Mouse (Mus musculus) limb, embryonic 13.5 days (tissue): ENCODE data around the gene Cbln4. TPM values are rescaled to one million over a fixed set of nuclear protein-coding genes. Genes with fewer than 3 reads are reported as not detected.

Source experiments
- ATAC-seq: fragments of 200-750 bp; cut with Nextera tagmentation; 2 replicates; pipeline ENCODE4 v1.8.0; 2017; ENCODE audit warnings: low read depth, moderate number of reproducible peaks, moderate TSS enrichment; ENCODE audit not compliant: low FRiP score
- H3K27ac ChIP-seq: fragments of 300-500 bp; sonication (generic); 2 replicates; pipeline ENCODE4 v1.5.1; 2015; ENCODE audit warnings: inconsistent platforms, mild to moderate bottlenecking, moderate library complexity
- H3K27me3 ChIP-seq: fragments of 300-500 bp; sonication (generic); 2 replicates; pipeline ENCODE4 v1.6.1; 2015; ENCODE audit warnings: mild to moderate bottlenecking, inconsistent platforms
- H3K36me3 ChIP-seq: fragments of 300-500 bp; sonication (generic); 2 replicates; pipeline ENCODE4 v1.6.1; 2015; ENCODE audit warnings: inconsistent platforms, mild to moderate bottlenecking, moderate library complexity
- H3K4me1 ChIP-seq: fragments of 300-500 bp; sonication (generic); 2 replicates; pipeline ENCODE4 v1.6.1; 2015; ENCODE audit warnings: inconsistent platforms
- H3K4me2 ChIP-seq: fragments of 300-500 bp; sonication (generic); replicated peaks from 2 replicates; pipeline ENCODE4 v1.6.1; 2015; ENCODE audit warnings: inconsistent platforms, mild to moderate bottlenecking, moderate library complexity
- H3K4me3 ChIP-seq: fragments of 300-500 bp; sonication (generic); 2 replicates; pipeline ENCODE4 v1.5.1; 2015; ENCODE audit warnings: moderate library complexity, mild to moderate bottlenecking, inconsistent platforms
- H3K9ac ChIP-seq: fragments of 300-500 bp; sonication (generic); 2 replicates; pipeline ENCODE4 v1.6.1; 2015; ENCODE audit warnings: mild to moderate bottlenecking, inconsistent platforms
- H3K9me3 ChIP-seq: fragments of 300-500 bp; sonication (generic); 2 replicates; pipeline ENCODE4 v1.6.1; 2016; ENCODE audit warnings: inconsistent platforms
- WGBS: fragments of 180-500 bp; shearing (Covaris S2); methylation state at CpG from one replicate; pipeline ENCODE4 v1.1.7; 2015; 5-methylcytosine and 5-hydroxymethylcytosine counted together
- polyA plus RNA-seq: library from polyadenylated mRNA; unstranded; fragments of >200 nt; fragmentation: Nextera tagmentation; extraction: Ambion mirVana; gene quantifications from 2 replicates; pipeline ENCODE4 v1.2.1, GENCODE M21; 2015

Cbln4 gene
- polyA plus RNA-seq: 3.3 and 3.5 TPM in 2 replicates

DNA sequence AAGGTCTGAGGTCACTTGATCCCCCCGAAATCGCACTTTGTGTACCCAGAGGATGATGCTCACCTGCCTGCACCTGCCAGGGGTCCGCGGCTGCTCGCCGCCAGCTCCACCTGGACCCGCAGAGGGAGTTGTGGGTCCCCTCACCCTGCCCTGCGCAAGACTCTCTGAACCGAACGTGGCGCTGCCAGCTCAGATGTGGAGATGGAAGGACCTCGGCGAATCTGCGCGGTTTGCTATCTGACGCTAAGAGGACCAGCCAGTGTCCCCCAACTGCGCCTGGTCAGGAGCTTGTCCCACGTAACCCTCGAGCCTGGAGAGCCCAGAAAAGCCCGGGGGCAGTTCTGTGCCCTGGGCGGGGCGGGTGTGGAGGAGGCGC lies at the start of gene Cbln4:
Gene Cbln4 (minus strand): TSS at position 232 of the 376 bp plus-strand sequence.
- H3K9me3 ChIP-seq: no peaks in the 10 kb centered on the region
- no peak within 1 kb of the TSS for H3K9ac ChIP-seq
- ATAC-seq: no peak
- peaks cover 65% of the 10 kb centered on the region for H3K27me3 ChIP-seq
- no peaks in the 10 kb centered on the region for H3K36me3 ChIP-seq
- H3K27ac ChIP-seq: no peak within 1 kb of the TSS
- H3K4me1 ChIP-seq: peaks cover 17% of the 10 kb centered on the region
- peak within 1 kb of the TSS; percentile 60 for H3K4me2 ChIP-seq
- peak within 1 kb of the TSS; percentile 31 for H3K4me3 ChIP-seq
- WGBS: 1% methylated on average over 23 of the region's 23 CpGs

DNA sequence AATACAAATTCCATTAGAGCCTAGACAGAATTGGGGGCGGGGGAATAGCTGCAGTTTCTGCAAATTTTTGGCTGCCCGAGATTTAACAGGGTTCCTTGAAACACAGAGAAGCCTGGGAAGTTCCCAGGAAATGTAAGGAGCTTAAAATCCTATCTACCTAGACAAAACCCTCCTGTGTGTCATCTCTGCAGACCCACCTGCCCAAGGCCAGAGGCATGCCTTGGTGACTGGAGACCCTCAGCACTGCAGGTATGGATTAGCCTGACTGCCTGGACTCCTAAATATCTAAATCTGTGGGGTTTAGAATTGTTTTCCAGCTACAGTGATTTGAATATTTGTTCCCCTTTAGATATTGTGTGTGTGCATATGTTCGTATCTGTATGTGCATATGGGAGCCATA lies 35.3 kb upstream of the Cbln4 start:
- WGBS: 75% methylated on average over 3 of the region's 3 CpGs
- Histone ChIP-seq H3K9me3 (no peaks in the 10 kb centered on the region), H3K27ac (no peak overlapping the region), H3K9ac (no peak overlapping the region), H3K36me3 (no peaks in the 10 kb centered on the region), H3K4me1 (peaks cover 10% of the 10 kb centered on the region; the same call in 1 of the 2 replicates), H3K4me2 (no peak overlapping the region), H3K27me3 (no peaks in the 10 kb centered on the region), H3K4me3 (no peak overlapping the region)
- no peak for ATAC-seq

DNA sequence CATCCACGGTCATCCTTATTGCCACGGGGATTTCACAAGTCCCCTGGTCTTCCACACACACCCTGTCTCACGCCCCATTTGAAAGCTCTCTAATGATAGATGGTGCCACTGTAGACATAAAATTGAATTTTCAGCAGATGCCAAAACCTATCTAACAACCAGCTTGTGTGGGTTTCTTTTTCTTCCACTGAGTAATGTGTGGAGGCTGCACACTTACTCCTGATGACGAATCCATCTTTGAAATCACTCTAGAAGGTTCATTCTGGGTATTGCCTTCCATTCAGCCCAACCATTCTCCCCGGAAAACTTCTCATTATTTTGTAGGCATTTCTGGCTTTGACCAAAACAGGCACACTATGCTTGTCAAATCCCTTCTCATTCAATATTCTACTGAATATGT lies 33.0 kb upstream of the Cbln4 start:
- H3K27me3 ChIP-seq: no peaks in the 10 kb centered on the region
- H3K9me3 ChIP-seq: no peaks in the 10 kb centered on the region
- H3K4me2 ChIP-seq: no peak overlapping the region
- peaks cover 11% of the 10 kb centered on the region; the same call in 1 of the 2 replicates for H3K4me1 ChIP-seq
- no peak overlapping the region for H3K27ac ChIP-seq
- WGBS: 83% methylated on average over 5 of the region's 5 CpGs
- H3K9ac ChIP-seq: no peak overlapping the region
- no peak for ATAC-seq
- H3K36me3 ChIP-seq: no peaks in the 10 kb centered on the region
- H3K4me3 ChIP-seq: no peak overlapping the region

DNA sequence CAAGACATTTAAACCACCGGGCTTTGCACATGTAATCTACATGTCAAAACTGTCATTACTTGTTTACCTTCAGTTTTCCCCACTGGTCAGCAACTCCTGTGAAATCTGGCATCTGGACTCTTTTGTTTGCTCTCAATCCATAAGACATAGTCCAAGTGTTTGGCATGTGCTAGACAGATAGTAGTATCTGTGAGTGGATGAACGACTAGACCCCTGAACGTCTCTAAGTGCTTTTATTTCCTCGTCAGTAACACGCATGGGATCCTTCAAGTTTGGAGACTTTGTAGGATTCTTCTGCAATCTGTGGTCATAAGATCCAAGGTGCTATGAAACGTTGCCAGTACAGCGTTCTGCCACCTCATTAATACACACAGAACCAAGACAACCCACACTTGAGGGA lies 19.6 kb upstream of the Cbln4 start:
- no peak overlapping the region for H3K4me2 ChIP-seq
- H3K27me3 ChIP-seq: no peaks in the 10 kb centered on the region
- H3K9me3 ChIP-seq: no peaks in the 10 kb centered on the region
- no peaks in the 10 kb centered on the region for H3K4me1 ChIP-seq
- H3K4me3 ChIP-seq: no peak overlapping the region
- H3K36me3 ChIP-seq: no peaks in the 10 kb centered on the region
- no peak overlapping the region for H3K27ac ChIP-seq
- H3K9ac ChIP-seq: no peak overlapping the region
- no peak for ATAC-seq
- whole genome bisulfite sequencing: 83% methylated on average over 7 of the region's 7 CpGs

DNA sequence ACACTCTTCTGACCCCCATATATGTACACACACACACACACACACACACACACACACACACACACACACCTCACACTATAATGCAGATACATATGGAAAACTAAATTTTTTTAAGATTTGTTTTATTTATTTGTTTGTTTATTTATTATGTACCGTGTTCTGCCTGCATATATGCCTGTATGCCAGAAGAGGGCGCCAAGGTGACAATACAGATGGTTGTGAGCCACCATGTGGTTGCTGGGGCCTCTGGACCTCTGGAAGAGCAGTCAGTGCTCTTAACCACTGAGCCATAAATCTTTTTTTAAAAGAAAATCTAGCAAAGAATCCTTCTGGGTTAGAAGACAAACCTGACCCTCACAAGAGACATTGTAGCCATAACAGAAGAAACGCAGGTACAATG lies 16.5 kb upstream of the Cbln4 start:
- Histone ChIP-seq H3K9ac (no peak overlapping the region), H3K9me3 (no peaks in the 10 kb centered on the region), H3K4me2 (no peak overlapping the region), H3K36me3 (no peaks in the 10 kb centered on the region), H3K4me1 (no peaks in the 10 kb centered on the region), H3K27me3 (no peaks in the 10 kb centered on the region), H3K27ac (no peak overlapping the region), H3K4me3 (no peak overlapping the region)
- WGBS: 62% methylated on average over 3 of the region's 3 CpGs
- ATAC-seq: no peak

DNA sequence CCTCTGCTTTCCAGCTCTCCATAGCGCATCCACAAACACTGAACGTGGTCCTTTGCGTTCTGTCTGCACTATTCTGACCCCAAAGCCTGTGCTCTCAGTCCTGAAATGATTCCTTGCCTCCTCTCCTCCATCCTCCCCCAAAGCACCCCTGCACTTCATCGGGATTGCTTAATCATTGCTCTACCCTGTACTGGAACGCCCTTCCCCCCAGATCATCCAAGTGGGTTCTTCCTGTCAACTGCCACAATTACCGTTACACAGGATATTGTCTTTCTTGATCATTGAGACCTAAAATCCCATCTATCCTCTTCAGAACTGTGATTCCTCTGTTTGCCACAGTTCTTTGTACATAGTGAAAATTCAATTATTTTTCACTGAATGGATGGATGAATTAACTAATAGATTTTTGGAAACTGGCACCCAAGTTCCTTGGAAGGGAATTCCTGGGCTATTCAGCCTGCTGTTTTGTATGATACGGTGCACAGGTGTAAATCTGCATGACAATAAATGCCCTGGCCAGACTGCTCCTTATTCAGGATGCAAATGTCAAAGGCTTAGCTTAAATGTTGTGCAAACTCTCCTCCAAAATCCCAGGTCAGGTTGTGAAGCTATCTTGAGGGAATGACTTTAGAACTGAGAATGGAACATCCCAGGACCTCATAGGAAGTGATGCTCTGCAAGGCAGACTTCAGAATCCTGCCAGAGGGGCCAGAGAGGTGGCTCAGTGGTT lies 15.8 kb upstream of the Cbln4 start:
- WGBS: 80% methylated on average over 7 of the region's 7 CpGs
- Histone ChIP-seq H3K36me3 (no peaks in the 10 kb centered on the region), H3K4me2 (no peak overlapping the region)

DNA sequence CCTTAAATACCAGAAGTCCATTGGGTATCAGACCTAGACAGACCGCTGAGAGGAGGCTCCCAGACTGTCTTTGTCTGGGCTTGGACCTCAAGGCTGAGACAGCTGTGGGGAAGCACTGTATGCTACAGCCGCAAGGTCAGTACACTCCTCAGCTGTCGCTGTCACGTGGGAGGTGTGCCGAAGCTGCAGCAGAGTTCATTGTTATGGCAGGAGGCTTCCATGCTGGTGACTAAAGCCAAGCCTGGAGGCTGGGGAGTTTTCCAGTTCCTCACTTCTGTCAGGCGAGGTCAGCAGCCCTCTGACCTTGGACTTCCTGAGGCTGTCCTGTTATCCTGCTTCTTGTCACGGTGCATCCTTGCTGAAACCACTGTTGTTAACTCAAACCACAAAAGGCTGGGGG lies 2.7 kb upstream of the Cbln4 start:
- Histone ChIP-seq H3K27me3 (peaks cover 57% of the 10 kb centered on the region), H3K36me3 (no peaks in the 10 kb centered on the region), H3K9me3 (no peaks in the 10 kb centered on the region), H3K4me2 (no peak overlapping the region), H3K9ac (no peak overlapping the region), H3K27ac (no peak overlapping the region), H3K4me3 (no peak overlapping the region), H3K4me1 (peaks cover 22% of the 10 kb centered on the region)
- WGBS: 36% methylated on average over 7 of the region's 7 CpGs
- ATAC-seq: 0 out of 2 replicates have a peak, but pooled peaks have one; percentile 49

More for the DNA sequence above, 15.8 kb upstream of the Cbln4 start:
- ATAC-seq: no peak
- H3K9ac ChIP-seq: no peak overlapping the region
- no peak overlapping the region for H3K4me3 ChIP-seq
- H3K27ac ChIP-seq: no peak overlapping the region
- H3K27me3 ChIP-seq: no peaks in the 10 kb centered on the region
- no peaks in the 10 kb centered on the region for H3K4me1 ChIP-seq
- H3K9me3 ChIP-seq: no peaks in the 10 kb centered on the region

DNA sequence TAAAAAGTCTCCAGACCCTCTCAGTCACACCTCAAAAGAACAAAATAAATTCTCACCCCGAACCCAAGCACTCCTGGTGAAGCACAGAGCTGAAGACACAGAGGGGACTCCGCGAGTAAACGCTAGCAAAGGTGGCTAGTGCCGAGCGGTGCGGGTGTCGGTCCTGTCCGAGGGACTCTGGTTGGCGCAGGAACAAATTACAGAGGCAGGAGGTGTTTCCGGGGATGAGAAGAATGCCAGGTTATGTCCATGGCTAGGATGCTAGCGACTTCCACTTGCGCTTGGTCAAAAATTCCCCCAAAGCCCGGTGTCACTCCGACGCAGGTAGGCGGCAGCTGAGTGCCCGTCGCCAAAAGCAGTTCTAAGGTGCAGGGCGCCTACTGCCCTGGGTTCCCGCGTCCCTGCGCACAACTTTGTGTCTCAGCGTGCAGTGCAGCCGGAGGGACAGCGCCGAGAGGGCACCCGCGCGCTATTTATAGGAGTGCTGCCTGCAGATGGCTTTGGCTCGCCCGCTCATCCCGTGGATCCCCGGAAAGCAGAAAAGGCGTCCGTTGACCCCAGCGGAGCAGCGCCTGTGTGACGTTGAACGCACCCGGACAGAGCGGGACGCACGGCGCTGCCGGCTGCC lies 545 bp downstream of the Cbln4 start:
- no peaks in the 10 kb centered on the region for H3K9me3 ChIP-seq
- ATAC-seq: no peak
- no peak overlapping the region for H3K27ac ChIP-seq
- peaks cover 65% of the 10 kb centered on the region for H3K27me3 ChIP-seq
- WGBS: under 1% methylated on average over 46 of the region's 46 CpGs
- no peaks in the 10 kb centered on the region for H3K36me3 ChIP-seq
- peak overlapping the region; percentile 31 for H3K4me3 ChIP-seq
- peaks cover 17% of the 10 kb centered on the region for H3K4me1 ChIP-seq
- no peak overlapping the region for H3K9ac ChIP-seq
- H3K4me2 ChIP-seq: peak overlapping the region; percentile 60

DNA sequence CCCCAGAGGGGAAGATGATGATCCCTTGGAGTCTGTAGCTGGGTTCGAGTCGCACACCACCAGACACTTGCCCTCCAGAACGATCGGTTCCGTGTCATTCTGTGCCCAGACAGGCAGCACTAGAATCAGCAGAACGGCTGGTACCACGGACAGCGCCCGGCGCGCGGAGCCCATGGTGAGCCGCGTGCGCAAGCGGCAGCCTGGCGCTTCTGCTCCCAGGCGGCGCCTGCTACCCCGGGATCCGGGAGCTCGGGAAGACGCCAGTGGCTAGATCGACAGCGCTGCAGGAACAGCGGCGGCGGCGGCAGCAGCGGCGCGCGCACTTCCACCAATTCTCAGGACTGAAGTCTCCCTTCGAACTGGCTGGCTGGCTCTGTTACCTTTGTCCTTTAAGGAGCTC lies 1.1 kb downstream of the Cbln4 start:
- no peak overlapping the region for H3K27ac ChIP-seq
- under 1% methylated on average over 34 of the region's 34 CpGs for WGBS
- H3K4me2 ChIP-seq: peak overlapping the region; percentile 60
- H3K4me1 ChIP-seq: peaks cover 17% of the 10 kb centered on the region
- H3K4me3 ChIP-seq: peak overlapping the region; percentile 31
- no peaks in the 10 kb centered on the region for H3K9me3 ChIP-seq
- peaks cover 65% of the 10 kb centered on the region for H3K27me3 ChIP-seq
- ATAC-seq: peak; percentile 79; the same call in 1 of the 2 replicates
- no peak overlapping the region for H3K9ac ChIP-seq
- H3K36me3 ChIP-seq: no peaks in the 10 kb centered on the region

DNA sequence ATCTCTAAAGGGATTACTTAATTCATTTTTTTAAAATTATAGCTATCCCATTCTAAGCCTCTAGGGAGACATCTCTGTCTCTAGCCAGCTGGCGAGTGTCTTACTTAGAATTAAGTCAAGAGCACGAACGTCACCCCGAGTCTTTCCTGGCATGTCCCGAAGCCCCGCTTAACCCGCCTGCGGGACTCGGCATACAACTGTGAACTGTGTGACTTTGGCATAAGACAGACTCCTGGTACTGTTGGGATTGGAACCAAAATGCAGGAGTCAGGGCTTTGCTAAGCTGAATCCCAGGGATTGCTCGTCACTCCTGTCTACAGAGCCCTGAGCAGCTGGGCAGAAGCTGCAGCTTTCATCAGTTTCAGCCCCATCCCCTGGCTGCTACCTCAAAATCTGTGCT lies 2.4 kb downstream of the Cbln4 start:
- H3K27me3 ChIP-seq: peaks cover 62% of the 10 kb centered on the region

DNA sequence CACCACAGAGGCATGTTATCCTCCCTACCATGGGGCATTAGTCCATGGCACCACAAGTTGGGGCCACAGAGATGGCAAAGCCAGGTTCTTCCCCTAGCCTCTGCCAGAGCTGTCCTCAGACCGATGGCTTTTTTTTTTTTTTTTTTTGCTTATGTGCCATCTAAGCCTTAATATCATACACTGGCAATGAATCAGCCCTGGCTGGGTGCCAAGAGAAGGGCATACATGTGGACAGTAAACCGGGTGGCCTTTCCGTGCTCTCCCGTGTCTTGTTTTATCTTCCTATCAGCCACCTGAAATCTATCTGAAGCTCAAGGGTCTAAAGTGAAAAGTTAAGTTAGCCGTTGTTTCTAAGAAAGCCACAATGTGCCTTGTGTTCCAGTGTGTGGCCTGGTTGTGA lies 3.7 kb downstream of the Cbln4 start:
- Histone ChIP-seq H3K27me3 (peaks cover 53% of the 10 kb centered on the region), H3K4me3 (no peak overlapping the region), H3K4me2 (no peak overlapping the region), H3K9me3 (no peaks in the 10 kb centered on the region), H3K4me1 (peaks cover 17% of the 10 kb centered on the region), H3K27ac (no peak overlapping the region), H3K36me3 (no peaks in the 10 kb centered on the region), H3K9ac (no peak overlapping the region)
- no peak for ATAC-seq
- WGBS: 83% methylated on average over 5 of the region's 5 CpGs

More for the DNA sequence above, 2.4 kb downstream of the Cbln4 start:
- Histone ChIP-seq H3K4me3 (no peak overlapping the region), H3K27ac (no peak overlapping the region), H3K36me3 (no peaks in the 10 kb centered on the region), H3K4me2 (no peak overlapping the region), H3K9ac (no peak overlapping the region), H3K9me3 (no peaks in the 10 kb centered on the region), H3K4me1 (peaks cover 17% of the 10 kb centered on the region)
- no peak for ATAC-seq
- 61% methylated on average over 10 of the region's 10 CpGs for WGBS

DNA sequence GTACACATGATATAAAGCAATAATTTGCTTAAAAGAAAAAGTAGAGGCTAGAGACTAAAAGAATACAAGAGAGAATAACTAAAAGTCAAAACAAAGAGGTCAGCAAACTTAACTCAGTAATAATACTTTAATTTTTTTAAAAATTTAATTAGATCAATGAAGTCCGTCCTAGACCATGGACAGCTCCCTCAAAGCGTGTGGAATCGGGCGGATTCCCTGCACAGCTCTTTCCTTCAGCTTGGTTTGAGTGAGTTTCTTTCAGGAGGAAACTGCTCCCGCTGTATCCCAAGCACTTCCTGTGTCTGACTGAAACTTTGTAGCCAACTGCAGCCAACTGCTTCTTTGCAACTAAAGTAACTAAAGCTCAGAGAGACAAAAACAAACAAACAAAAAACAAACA lies 9.0 kb downstream of the Cbln4 start:
- H3K4me2 ChIP-seq: no peak overlapping the region
- H3K4me3 ChIP-seq: no peak overlapping the region
- no peak overlapping the region for H3K27ac ChIP-seq
- no peaks in the 10 kb centered on the region for H3K36me3 ChIP-seq
- H3K27me3 ChIP-seq: peaks cover 5% of the 10 kb centered on the region; the same call in 1 of the 2 replicates
- H3K4me1 ChIP-seq: no peaks in the 10 kb centered on the region
- H3K9ac ChIP-seq: no peak overlapping the region
- H3K9me3 ChIP-seq: no peaks in the 10 kb centered on the region
- ATAC-seq: no peak
- WGBS: 32% methylated on average over 5 of the region's 5 CpGs
